Mouse (Mus musculus) megakaryocyte-erythroid progenitor cell, adult 5-6 weeks (primary cell): Measurements from ENCODE around the gene Scrg1. TPM values are rescaled to one million over a fixed set of nuclear protein-coding genes. Genes with fewer than 3 reads are reported as not detected.
"Not testable (repeated sequence)": the region's sequence is repeated elsewhere in the genome, so short reads cannot be mapped to it uniquely, and the experiment has no call there.

Source experiments
- ATAC-seq: replicated peaks from 2 replicates; pipeline ENCODE4 v1.8.0; 2016; ENCODE audit warnings: mild to moderate bottlenecking, inconsistent platforms; ENCODE audit not compliant: severe bottlenecking, poor library complexity, low FRiP score, low TSS enrichment
- total RNA-seq, 2 experiments: library from RNA; stranded (forward) in 1 of 2; stranded (reverse) in 1 of 2; fragments of 200-1000, 215-1000 nt in 1 of 2; fragments of >200 nt in 1 of 2; fragmentation: Nextera tagmentation in 1 of 2; gene quantifications; 2 replicates each; pipeline ENCODE4 v1.2.3; 2014 to 2017

The Scrg1 gene
- not detected in 2 replicates for total RNA-seq (2014; fragmentation: Nextera tagmentation)
- total RNA-seq (2017), result not detected in 2 replicates

DNA sequence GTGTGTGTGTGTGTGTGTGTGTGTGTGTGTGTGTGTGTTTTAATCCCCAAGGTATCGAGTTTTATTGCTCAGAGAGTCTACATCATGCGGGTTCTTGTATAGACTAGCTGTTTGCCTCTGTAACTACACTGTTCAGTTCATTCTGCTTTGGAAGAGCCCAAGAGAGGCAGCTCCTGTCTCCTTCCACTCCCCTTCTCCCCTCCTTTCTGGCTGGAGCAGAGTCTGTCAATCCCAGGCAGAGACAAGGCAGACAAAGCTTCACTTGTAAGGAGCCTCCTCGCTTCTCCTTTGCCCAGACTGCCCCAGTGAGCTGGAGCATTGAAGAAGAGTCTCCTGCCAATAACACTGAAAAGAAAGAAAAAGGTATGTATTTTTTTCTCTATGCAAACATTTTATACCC, at the start of gene Scrg1:
TSS of gene Scrg1 (plus strand) at position 159 of the 400 bp plus-strand sequence.
- no peak for ATAC-seq

DNA sequence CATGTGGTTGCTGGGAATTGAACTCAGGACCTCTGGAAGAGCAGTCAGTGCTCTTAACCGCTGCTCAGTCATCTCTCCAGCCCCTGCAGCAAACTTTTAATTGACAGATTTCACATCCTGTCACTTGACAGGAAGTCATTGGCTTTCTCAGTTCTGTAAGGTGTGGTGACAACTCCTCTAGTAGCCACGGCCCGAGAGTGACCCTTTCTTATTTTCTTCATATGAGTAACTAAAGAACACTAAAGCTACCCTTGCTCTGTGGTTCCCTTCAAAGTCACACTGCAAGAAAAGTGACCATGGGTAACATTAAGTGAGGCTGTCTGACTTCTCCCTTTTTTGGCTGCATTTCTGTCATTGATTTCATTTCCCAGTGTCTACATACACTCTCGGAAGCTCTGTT, 49.4 kb upstream of the Scrg1 start:
- ATAC-seq, result no peak

DNA sequence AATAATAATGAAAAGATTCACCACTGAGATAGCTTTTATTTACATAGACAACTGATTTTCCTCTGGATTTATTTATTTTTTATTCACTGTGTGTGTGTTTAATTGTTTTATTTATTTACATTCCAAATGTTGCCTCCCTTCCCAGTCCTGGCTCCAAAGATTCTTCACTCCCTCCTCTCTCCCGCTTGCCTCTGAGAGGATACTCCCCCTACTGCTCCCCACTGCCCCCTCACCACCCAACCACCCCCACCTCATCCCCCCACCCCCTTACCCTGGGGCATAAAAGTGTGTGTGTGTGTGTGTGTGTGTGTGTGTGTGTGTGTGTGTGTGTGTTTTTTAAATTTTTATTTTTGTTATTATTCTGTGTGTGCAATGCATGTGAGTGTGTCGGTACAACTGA, 46.4 kb upstream of the Scrg1 start:
- no peak for ATAC-seq

DNA sequence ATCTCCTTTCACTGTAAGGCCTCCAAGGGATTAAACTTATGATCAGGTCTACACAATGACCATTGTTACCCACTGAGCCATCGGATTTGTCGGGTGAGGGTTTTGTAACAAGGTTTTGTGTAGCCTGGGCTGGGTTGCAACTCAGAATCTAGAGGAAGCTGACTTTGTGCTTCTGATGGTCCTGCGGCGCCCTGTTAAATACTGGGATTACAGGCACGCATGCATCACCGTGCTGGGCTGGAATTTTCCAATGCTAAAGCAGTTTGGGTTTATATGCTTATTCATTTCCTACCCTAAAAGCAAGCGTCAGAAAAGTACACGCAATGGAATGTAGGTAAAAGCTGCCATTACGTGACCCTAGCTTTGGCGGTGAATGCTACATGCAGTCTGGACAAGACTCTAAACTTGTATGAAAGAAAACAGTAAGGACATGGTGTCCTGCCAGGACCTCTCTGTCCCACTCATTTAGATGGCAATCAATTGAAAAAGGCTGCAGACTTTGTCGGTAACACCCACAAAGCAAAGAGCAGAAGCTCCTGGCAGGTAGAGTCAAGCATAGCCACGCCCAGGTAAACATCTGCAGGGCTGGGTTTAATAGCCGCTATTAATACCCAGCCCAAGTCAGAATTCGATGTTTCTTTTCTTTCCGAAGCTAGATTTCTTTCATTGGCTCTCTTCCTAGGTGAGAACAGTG, 45.8 kb upstream of the Scrg1 start:
- ATAC-seq, result no peak

DNA sequence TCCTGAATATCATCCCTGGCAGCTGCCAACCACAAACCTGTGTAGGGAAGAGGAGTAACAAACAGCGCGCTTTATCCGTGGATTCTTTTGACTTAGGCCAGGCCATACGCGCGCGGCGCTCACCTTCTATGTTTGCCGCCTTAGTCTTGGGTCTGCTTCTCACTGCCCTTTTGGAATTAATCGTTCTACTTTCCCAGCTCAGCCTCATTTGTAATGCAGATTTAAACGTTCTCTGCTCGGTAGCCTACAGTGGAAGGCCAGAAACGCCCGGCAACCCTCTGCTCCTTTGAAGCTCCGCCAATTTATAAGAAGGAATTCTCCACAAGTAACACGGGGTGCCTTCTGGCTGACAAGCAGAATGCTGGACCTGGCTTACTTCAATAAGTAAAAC, 45.3 kb upstream of the Scrg1 start:
- ATAC-seq, result no peak

DNA sequence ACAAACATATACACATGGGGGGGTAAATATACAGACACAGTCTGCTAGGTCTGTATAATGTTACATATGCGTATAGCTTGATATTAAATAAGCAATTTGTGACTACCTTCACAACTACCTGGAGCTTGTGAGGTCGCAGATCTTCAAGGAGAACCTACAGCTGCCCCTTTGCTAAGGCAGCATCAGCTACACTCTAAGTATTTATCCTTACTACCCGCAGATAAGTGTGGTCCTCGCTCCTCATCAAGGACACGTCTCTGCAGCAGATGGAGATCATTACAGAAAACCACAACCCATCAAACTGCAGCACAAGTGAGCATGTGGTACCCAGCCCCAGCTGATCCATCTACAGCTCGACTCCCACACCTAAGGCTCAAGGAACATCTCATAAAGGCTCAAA, 44.4 kb upstream of the Scrg1 start:
- ATAC-seq, result no peak

DNA sequence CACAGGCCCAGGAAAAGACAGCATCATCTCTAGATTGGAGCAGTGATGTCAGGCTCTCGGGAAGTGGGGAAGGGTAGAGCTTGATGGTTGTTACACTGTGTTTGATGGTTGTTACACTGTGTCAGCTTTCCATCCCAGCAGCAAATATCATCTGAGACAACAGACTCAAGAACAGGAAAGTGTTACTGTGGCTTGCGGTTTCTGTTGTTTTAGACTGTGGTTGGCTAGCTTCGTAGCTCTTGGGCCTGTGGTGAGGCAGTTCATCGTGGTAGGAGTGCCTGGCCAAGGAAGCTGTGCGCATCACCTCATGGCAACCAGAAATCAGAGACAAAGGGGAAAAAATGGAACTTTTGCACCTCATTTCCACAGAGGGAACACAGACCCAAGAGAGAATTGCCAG, 38.9 kb upstream of the Scrg1 start:
- no peak for ATAC-seq

DNA sequence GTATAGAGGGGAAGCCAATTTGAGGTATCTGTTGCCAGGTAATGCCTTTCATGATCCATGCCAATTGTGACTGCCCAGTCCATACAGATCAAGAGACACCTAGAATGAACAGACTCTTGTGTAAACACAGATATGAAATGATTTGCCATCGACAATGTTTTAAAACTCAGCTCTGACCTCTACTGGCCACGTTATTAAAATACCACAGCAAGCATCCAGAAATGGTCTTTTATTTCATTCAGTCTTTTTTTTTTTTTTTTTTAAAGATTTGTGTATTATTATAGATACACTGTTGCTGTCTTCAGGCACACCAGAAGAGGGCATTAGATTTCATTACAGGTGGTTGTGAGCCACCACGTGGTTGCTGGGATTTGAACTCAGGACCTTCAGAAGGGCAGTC, 29.6 kb upstream of the Scrg1 start:
- ATAC-seq, result 0 out of 2 replicates have a peak, but pooled peaks have one; percentile 46

DNA sequence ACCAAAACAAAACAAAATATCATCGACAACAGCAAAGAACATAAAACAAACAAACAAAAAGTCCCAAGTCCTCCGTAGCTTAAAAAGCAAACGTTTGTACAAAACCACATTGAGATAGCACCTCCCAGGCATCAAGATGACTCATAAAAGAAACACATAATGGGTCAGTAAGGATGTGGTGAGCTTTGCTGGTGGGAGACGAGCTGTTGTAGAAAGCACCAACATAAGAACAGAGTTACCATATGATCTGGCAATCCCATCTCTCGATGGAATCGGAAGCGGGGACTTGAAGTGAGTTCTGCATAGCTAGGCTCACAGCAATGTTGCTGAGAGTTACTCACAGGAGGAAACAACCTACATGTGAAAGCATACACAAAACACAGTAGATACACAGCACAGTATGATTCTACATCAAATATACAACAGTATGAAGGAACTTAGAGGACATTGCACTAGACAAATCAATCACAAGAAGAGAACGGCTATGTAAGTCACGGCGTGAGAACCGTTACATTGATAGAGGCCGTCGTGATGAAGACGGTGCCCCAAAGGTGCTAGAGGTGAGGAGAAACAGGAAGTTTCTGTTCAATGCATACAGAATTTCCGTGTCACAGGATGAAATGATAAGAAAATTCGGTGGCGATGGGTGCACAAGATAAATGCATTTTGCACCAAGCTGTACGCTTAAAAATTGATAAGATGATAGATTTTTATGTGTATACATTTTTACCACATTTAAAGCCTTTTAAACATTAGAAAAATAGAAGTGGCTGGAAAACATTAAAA, 27.9 kb upstream of the Scrg1 start:
- peak; percentile 51; the same call in 1 of the 2 replicates for ATAC-seq

DNA sequence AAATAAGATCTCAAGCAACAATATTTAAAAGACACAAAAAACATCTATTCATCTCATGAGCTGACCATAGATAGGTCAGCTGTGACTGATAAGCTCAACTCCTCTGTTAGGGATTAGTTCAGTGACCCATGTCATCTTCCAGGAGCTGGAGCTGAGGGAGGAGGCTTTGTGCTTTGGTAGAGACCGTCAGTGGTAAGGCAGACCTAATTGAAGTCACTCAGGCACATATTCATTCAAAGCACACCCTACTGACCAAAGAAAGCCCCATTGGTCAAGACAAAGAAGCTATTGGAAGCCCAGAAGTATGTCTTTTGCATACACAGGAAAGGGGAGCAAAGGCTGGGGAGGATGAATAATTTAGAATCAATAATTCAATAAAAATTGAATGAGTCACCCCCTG, 27.2 kb upstream of the Scrg1 start:
- no peak for ATAC-seq

DNA sequence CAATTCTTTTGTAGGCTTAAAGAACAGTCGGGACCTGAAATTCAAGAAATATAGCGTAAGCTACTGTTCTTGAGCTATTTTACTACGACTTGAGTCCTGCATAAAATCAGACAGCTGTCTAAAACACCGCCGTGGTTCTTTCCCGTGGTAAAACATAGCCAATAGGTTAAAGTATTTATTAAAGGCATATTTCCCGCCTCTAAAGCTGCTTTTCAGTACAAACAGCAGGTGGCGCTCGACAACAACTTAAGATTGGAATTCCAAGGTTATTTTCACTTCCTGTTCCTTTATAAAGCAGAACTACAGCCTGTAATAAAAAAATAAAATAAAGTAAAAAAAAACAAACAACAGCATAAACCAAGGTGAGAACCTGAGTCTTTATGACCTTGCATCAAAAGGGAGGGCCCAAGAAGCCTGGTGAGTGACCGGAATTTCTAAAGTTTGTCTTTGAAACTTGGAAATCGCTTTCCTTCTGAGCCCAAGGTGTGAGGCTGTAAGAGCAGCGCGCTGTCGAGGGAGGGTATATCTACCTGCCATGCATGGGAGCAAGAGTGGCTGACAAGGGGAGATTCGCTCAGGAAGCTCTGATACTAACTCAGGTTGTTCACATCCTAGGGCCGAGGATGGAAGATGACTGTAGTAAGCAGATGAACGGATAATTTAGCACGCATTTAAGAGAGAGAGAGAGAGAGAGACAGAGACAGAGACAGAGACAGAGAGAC, 26.4 kb upstream of the Scrg1 start:
- ATAC-seq, result peak; percentile 62

DNA sequence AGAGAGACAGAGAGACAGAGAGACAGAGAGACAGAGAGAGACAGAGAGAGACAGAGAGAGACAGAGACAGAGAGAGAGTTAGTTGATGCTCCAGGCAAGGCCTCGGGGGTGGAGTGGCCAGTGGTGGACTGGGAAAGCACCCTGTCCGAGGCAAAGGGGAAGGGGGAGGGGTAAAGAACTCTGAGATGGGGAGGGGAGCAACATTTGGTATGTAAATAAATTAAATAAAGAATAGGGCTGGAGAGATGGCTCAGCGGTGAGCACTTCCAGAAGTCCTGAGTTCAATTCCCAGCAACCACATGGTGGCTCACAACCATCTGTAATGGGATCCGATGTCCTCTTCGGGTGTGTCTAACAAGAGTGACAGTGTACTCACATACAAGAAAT, 25.8 kb upstream of the Scrg1 start:
- not testable (repeated sequence) for ATAC-seq

DNA sequence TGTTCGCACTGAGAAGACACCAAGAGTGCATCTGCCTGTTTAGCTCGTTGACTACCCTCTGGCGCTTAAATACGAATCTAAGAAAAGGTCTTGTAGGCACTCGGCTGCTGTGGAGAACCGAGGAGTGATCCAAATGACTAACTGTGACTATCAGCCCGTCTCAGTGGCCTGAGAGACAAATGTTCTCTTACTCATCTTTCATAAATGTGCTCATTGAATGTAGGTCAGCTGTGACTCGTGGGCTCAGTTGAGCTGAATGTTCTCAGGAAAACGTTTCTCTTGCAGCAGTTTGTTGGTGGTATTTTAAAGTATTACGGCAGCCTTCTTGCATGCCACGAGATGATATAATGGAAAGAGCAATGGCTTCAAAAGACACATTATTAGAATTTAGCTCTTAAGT, 24.8 kb upstream of the Scrg1 start:
- ATAC-seq, result no peak

DNA sequence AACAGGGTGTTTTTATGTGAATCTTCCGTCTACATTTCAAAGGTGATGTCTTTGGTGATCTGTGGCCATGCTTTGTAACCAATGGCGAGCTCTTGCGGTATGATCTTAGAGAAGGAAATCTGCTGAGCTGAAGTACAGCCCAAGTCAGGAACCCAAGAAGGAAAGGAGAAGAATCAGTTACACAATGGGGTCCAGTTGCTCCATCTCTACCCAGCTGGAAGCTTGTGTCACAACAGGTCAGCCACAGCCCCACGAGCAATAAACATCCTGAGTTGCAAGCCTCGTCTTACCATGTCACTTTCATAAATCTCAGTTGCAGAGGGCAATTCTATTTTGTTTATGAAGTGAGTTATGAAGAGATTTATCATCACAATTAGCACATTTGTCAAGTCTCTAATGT, 22.9 kb upstream of the Scrg1 start:
- no peak for ATAC-seq

DNA sequence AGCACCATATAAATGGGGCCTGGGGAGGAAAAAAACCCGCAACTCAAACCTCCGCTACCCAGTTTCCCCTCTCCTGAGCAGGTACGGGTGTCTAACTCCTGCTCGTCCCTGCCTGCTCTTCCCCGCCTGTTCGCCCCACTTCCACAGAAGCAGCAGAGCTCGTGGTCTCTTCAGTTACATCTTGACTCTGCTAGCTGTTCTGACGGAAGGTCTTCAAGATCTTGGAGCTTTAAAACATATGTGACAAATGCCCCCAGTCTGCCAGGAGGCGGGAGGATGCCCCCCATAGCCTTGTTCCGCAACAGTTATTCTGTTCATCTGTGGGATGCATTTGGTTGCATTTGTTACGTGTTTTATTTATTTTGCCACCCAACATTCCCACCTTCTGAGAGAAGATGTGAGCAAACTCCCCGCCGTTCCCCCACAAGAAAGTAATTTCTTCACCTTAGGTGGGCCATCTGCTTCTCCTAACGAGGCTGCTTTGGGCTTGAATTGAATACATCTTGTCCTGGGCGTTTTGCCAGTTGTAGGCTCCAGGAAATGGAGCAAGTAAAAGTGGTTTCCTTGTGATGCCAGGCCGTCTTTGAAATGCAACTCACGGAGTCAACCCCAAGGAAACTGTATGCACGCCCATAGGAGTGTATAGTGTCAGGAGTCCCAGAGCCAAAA, 19.8 kb upstream of the Scrg1 start:
- ATAC-seq, result peak; percentile 66

DNA sequence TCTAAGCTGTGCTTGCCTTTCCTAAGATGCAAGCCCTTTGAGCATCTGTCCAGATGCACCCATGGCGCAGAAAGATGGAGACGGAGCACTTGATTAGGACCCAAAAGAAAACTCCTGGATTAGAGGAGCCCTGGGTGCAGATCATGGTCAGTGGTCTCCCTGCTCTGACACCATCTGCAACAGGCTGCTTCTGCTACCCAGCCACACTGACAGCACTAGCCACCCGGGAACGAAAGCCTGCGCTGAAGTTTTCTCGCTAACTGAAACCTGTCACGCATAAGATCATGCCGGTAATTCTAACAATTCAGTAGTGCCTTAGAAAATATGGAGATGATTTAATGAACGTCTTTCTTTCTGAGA, 19.3 kb upstream of the Scrg1 start:
- no peak; the same call in 1 of the 2 replicates for ATAC-seq

DNA sequence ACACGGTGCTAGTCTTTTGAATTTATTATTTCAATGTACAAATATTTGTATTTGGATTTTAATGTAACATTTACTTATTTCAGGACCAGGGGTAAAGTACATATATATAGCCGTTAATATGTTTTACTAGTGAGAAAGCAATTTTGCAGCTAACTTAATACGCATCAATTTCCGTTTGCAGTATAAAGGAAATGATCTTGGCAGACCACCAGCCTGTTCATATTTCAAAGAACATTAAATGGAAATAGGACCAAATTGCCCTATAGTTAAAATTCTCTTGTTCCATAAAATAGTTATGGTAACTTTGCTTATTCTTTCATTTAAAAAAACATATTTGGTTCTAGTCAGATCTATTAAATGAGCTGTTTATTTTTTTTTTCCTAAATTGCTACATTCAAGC, 14.6 kb upstream of the Scrg1 start:
- no peak for ATAC-seq

DNA sequence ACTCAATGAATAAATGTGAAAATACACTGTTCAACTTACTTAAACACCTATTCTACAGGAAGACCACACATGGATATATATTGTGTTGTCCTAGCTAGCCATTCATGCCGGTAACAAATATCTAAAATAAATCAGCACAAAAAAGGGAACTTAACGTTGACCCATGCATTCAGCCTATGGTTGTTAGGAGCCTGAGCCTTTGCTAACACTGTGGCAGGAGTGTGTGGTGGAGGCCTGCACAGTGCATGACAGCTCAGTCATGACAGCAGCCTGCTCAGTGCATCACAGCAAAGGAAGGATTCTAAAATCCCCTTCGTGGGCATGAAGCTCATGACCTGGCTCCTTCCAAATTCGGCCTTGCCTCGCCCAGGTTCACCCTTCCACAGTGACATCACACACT, 14.2 kb upstream of the Scrg1 start:
- no peak for ATAC-seq

DNA sequence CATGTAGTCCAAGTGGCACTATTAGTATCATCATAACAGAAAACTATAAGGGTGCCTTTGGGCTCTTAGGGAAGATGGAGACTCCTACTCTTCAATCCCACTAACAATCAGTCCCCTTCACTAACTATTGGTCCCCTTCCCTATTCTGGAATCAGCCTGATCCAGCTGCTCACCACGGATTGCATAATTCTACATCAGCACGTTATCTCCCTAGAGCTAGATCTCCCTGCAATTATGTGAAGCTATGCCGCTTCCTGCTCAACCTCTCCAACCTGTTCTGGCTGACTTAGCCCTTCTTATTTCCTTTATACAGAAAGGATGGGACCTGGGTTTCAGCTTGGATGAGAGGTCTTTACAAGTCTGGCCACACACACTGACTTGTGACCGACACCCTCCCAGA, 12.4 kb upstream of the Scrg1 start:
- no peak for ATAC-seq

DNA sequence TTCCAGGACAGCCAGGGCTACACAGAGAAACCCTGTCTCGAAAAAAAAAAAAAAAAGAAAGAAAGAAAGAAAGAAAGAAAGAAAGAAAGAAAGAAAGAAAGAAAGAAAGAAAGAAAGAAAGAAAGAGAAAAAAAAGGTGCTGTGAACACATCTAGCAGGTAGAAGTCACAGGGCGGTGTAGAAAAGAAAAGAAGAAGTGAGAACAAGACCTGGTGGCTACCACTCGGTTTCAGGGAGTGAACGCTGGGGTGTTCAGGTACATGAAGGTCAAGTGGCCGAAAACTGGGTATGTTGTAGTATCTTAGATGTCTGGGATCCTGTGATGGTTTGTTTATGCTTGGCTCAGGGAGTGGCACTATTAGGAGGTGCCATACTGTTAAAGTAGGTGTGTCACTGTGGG, 9.8 kb upstream of the Scrg1 start:
- not testable (repeated sequence) for ATAC-seq
